Mouse (Mus musculus) WW6 (cell line): ENCODE results near the gene Gm33815.
"Not testable (repeated sequence)": the region's sequence is repeated elsewhere in the genome, so short reads cannot be mapped to it uniquely, and the experiment has no call there.

Experiments
- DNase-seq: peaks from one replicate; pipeline ENCODE4 v3.0.0-alpha.2; 2013; ENCODE audit warnings: low read depth, low spot score

Gene Gm33815

GRCm38 (mm10) chrY:69320832-69321231, at the start of gene Gm33815:
TSS of gene Gm33815 (plus strand) at chrY:69321132.
- not testable (repeated sequence) for DNase-seq
